Mouse (Mus musculus): Measurements from ENCODE around the gene Gtf2f1.
A peak's percentile ranks its signal among the peaks of the same experiment; 100 is the strongest.

Gene Gtf2f1

GRCm38 (mm10) chr17:57011236-57012141 is at the start of gene Gtf2f1, which contains the start of gene Gm17949:
Gene Gtf2f1 (minus strand): TSS chr17:57011288.
Gene Gm17949 (plus strand): TSS chr17:57011469.
- peak; percentile 92 for DNase-seq (ENCODE audit: low spot score)

GRCm38 (mm10) chr17:57060231-57060801 is 49.2 kb upstream of the Gtf2f1 start:
- DNase-seq (ENCODE audit: low spot score): peak; percentile 97

GRCm38 (mm10) chr17:57059486-57059977 is 48.4 kb upstream of the Gtf2f1 start, which contains the start of gene Slc25a23:
Gene Slc25a23 (minus strand): TSS chr17:57059863.
- DNase-seq (ENCODE audit: low spot score): peak; percentile 58

GRCm38 (mm10) chr17:57058891-57059485 is 47.9 kb upstream of the Gtf2f1 start, which contains the start of gene Crb3:
Gene Crb3 (plus strand): TSS chr17:57059105.
- DNase-seq (ENCODE audit: low spot score): no peak

GRCm38 (mm10) chr17:57056246-57056645 is 45.2 kb upstream of the Gtf2f1 start:
- DNase-seq (ENCODE audit: low spot score): no peak

- peak; percentile 36 for DNase-seq (ENCODE audit: low spot score)
These were observed 40.6 kb upstream of the Gtf2f1 start for GRCm38 (mm10) chr17:57051679-57052078.

- no peak for DNase-seq (ENCODE audit: low spot score)
These were observed 37.7 kb upstream of the Gtf2f1 start for GRCm38 (mm10) chr17:57048816-57049215.

- no peak for DNase-seq (ENCODE audit: low spot score)
These were observed 36.3 kb upstream of the Gtf2f1 start for GRCm38 (mm10) chr17:57047406-57047805.

- no peak for DNase-seq (ENCODE audit: low spot score)
These were observed 30.5 kb upstream of the Gtf2f1 start, which contains the start of gene Slc25a41 for GRCm38 (mm10) chr17:57041554-57041953. Gene Slc25a41 (minus strand): TSS chr17:57041654.

GRCm38 (mm10) chr17:57038978-57039377 is 27.9 kb upstream of the Gtf2f1 start:
- DNase-seq (ENCODE audit: low spot score): no peak

- DNase-seq (ENCODE audit: low spot score): no peak
These were observed 21.8 kb upstream of the Gtf2f1 start for GRCm38 (mm10) chr17:57032854-57033253.

GRCm38 (mm10) chr17:57031661-57032420 is 20.8 kb upstream of the Gtf2f1 start:
- DNase-seq (ENCODE audit: low spot score): peak; percentile 100

- peak; percentile 39 for DNase-seq (ENCODE audit: low spot score)
These were observed 20.0 kb upstream of the Gtf2f1 start, which contains the start of gene Khsrp for GRCm38 (mm10) chr17:57030931-57031660. Gene Khsrp (minus strand): TSS chr17:57031522.

GRCm38 (mm10) chr17:57029691-57030090 is 18.6 kb upstream of the Gtf2f1 start:
- no peak for DNase-seq (ENCODE audit: low spot score)

GRCm38 (mm10) chr17:57027471-57027870 is 16.4 kb upstream of the Gtf2f1 start:
- no peak for DNase-seq (ENCODE audit: low spot score)

- no peak for DNase-seq (ENCODE audit: low spot score)
These were observed 9.9 kb upstream of the Gtf2f1 start for GRCm38 (mm10) chr17:57020960-57021359.

- DNase-seq (ENCODE audit: low spot score): no peak
These were observed 8.6 kb upstream of the Gtf2f1 start for GRCm38 (mm10) chr17:57019693-57020092.

- no peak for DNase-seq (ENCODE audit: low spot score)
These were observed 1.2 kb upstream of the Gtf2f1 start for GRCm38 (mm10) chr17:57012245-57012795.

- DNase-seq (ENCODE audit: low spot score): no peak
These were observed 215 bp downstream of the Gtf2f1 start for GRCm38 (mm10) chr17:57010911-57011235.

GRCm38 (mm10) chr17:57007137-57007905 is 3.8 kb downstream of the Gtf2f1 start:
- DNase-seq (ENCODE audit: low spot score): no peak
